In genomic region chrX:13263356-13263755, GRCm38 (mm10) we compare ENCODE assay signal across 25 mouse cellular contexts.
"Had no signal": no experiment of that assay in that cellular context is flagged by ENCODE, and none has a peak within 500 bp of the region (broad histone marks: within the 10 kb centered on the region; RNA-seq: fewer than 3 reads in every experiment).

No protein-coding gene starts in this region.

- H3K4me3 ChIP-seq: heart, adult 2 months; heart, embryonic 13.5 days; heart, embryonic 15.5 days; intestine, embryonic 15.5 days; layer of hippocampus, adult 2 months; left cerebral cortex, adult 2 months; limb, embryonic 10.5 days; limb, embryonic 12.5 days; liver, embryonic 13.5 days; liver, embryonic 15.5 days had no signal

- H3K27ac ChIP-seq: heart, adult 2 months; heart, embryonic 13.5 days; heart, embryonic 15.5 days; hindbrain, embryonic 14.5 days; intestine, embryonic 15.5 days; layer of hippocampus, adult 2 months; left cerebral cortex, adult 2 months; limb, embryonic 10.5 days; limb, embryonic 12.5 days; liver, embryonic 13.5 days; liver, embryonic 15.5 days had no signal

- DNase-seq: gastrocnemius, postnatal 10 days; gastrocnemius, postnatal 36 days; heart, adult 11 months; heart, adult 2 months; heart, postnatal 14 days; heart, postnatal 36 days; kidney, adult 18-20 months; kidney, adult 8-10 months; kidney, postnatal 10 days; kidney, postnatal 25 days; kidney, postnatal 4 days; liver; liver, embryonic 13.5 days had no signal

- ATAC-seq: hindbrain, embryonic 16.5 days; inflammation-experienced regulatory T-cells, adult 6 months; intestine, embryonic 15.5 days; intestine, postnatal 0 days had no signal
